Mouse (Mus musculus) heart, embryonic 14.5 days (tissue): Measurements from ENCODE around the gene Chka. TPM values are rescaled to one million over a fixed set of nuclear protein-coding genes. Genes with fewer than 3 reads are reported as not detected.
A peak's percentile ranks its signal among the peaks of the same experiment; 100 is the strongest.

Source experiments
- ATAC-seq: fragments of 200-750 bp; cut with Nextera tagmentation; 2 replicates; pipeline ENCODE4 v1.8.0; 2017; ENCODE audit warnings: low read depth, moderate TSS enrichment; ENCODE audit not compliant: insufficient number of reproducible peaks, insufficient read depth, low FRiP score
- H3K27ac ChIP-seq, 2 experiments: fragments of 200-500 bp in 1 of 2; fragments of 300-500 bp in 1 of 2; sonication (generic) in 1 of 2; replicated peaks in 1 of 2; 2 replicates each; pipeline ENCODE4 v1.5.1; 2012 to 2014; ENCODE audit warnings: low read depth in 2 of 2, low read length in 2 of 2, control low read depth in 1 of 2, mild to moderate bottlenecking in 1 of 2, mixed read lengths in 1 of 2; ENCODE audit not compliant: control insufficient read depth in 1 of 2, insufficient read depth in 1 of 2
- H3K27me3 ChIP-seq: fragments of 300-500 bp; sonication (generic); 2 replicates; pipeline ENCODE4 v1.6.1; 2014; ENCODE audit warnings: mild to moderate bottlenecking, low read length, control low read depth; ENCODE audit not compliant: control insufficient read depth, insufficient read depth
- H3K36me3 ChIP-seq: fragments of 300-500 bp; sonication (generic); 2 replicates; pipeline ENCODE4 v1.6.1; 2014; ENCODE audit warnings: mild to moderate bottlenecking, control low read depth, low read length, mixed read lengths; ENCODE audit not compliant: control insufficient read depth, insufficient read depth
- H3K4me1 ChIP-seq, 2 experiments: fragments of 200-500 bp in 1 of 2; fragments of 300-500 bp in 1 of 2; sonication (generic) in 1 of 2; 2 replicates each; pipeline ENCODE4 v1.6.1; 2012 to 2014; ENCODE audit warnings: low read length in 2 of 2, control low read depth in 1 of 2, mixed read lengths in 1 of 2; ENCODE audit not compliant: control insufficient read depth in 2 of 2, insufficient read depth in 2 of 2
- H3K4me2 ChIP-seq: fragments of 300-500 bp; sonication (generic); 2 replicates; pipeline ENCODE4 v1.6.1; 2014; ENCODE audit warnings: mild to moderate bottlenecking, low read length
- H3K4me3 ChIP-seq, 2 experiments: fragments of 200-500 bp in 1 of 2; fragments of 300-500 bp in 1 of 2; sonication (generic) in 1 of 2; 2 replicates each; pipeline ENCODE4 v1.5.1; 2012 to 2014; ENCODE audit warnings: low read length in 2 of 2, mild to moderate bottlenecking in 2 of 2, control low read depth in 1 of 2, low read depth in 1 of 2, moderate library complexity in 1 of 2; ENCODE audit not compliant: control insufficient read depth in 1 of 2, insufficient read depth in 1 of 2
- H3K9ac ChIP-seq: fragments of 300-500 bp; sonication (generic); 2 replicates; pipeline ENCODE4 v1.6.1; 2014; ENCODE audit warnings: mild to moderate bottlenecking, low read length
- H3K9me3 ChIP-seq: fragments of 300-500 bp; sonication (generic); 2 replicates; pipeline ENCODE4 v1.6.1; 2016; ENCODE audit warnings: low read length, control low read depth; ENCODE audit not compliant: control insufficient read depth
- WGBS: fragments of 180-500 bp; shearing (Covaris S2); extraction: QIAGEN DNeasy Blood & Tissue Kit; methylation state at CpG from one replicate; pipeline ENCODE4 v1.1.7; 2014; 5-methylcytosine and 5-hydroxymethylcytosine counted together
- polyA plus RNA-seq: library from polyadenylated mRNA; unstranded; fragments of >200 nt; fragmentation: Nextera tagmentation; extraction: Ambion mirVana; gene quantifications from 2 replicates; pipeline ENCODE4 v1.2.1, GENCODE M21; 2014

The Chka gene
- polyA plus RNA-seq, 1 experiment from 2014 or later, result 25.5 TPM

- no peak overlapping the region for H3K4me2 ChIP-seq
- no peak for ATAC-seq
- H3K4me1 ChIP-seq, result peaks cover 8 to 9% of the 10 kb centered on the region in 2 experiments; a peak in 2 of 4 replicates
- no peak overlapping the region; a peak in 1 of 4 replicates for H3K27ac ChIP-seq
- H3K27me3 ChIP-seq, result no peaks in the 10 kb centered on the region
- no peaks in the 10 kb centered on the region for H3K9me3 ChIP-seq
- no peaks in the 10 kb centered on the region for H3K36me3 ChIP-seq
- H3K9ac ChIP-seq, result no peak overlapping the region
- no peak overlapping the region for H3K4me3 ChIP-seq
- WGBS, result 58% methylated on average over 10 of the region's 10 CpGs
Observed at GRCm38 (mm10) chr19:3922661-3923371, 71.2 kb downstream of the Chka start.

- Histone ChIP-seq H3K9me3 (no peaks in the 10 kb centered on the region), H3K9ac (no peak overlapping the region), H3K4me3 (no peak overlapping the region), H3K36me3 (no peaks in the 10 kb centered on the region), H3K27me3 (no peaks in the 10 kb centered on the region), H3K4me2 (no peak overlapping the region), H3K4me1 (peaks cover 8 to 9% of the 10 kb centered on the region in 2 experiments; a peak in 2 of 4 replicates), H3K27ac (peak overlapping the region in 1 of 2 experiments; percentile 18; a peak in 1 of 4 replicates)
- ATAC-seq, result no peak
- WGBS, result 57% methylated on average over 13 of the region's 13 CpGs
Observed at GRCm38 (mm10) chr19:3923586-3923985, 72.0 kb downstream of the Chka start.

- H3K9me3 ChIP-seq, result no peaks in the 10 kb centered on the region
- no peak for ATAC-seq
- no peaks in the 10 kb centered on the region for H3K27me3 ChIP-seq
- H3K27ac ChIP-seq, result no peak overlapping the region
- no peak overlapping the region for H3K4me2 ChIP-seq
- H3K9ac ChIP-seq, result no peak overlapping the region
- no peak overlapping the region for H3K4me3 ChIP-seq
- no peaks in the 10 kb centered on the region for H3K36me3 ChIP-seq
- H3K4me1 ChIP-seq, result peaks cover 12 to 15% of the 10 kb centered on the region in 2 experiments
- WGBS, result 64% methylated on average over 8 of the region's 8 CpGs
Observed at GRCm38 (mm10) chr19:3924190-3924589, 72.6 kb downstream of the Chka start.

GRCm38 (mm10) chr19:3924868-3925267, 73.3 kb downstream of the Chka start:
- Histone ChIP-seq H3K36me3 (no peaks in the 10 kb centered on the region), H3K4me1 (peaks cover 19 to 22% of the 10 kb centered on the region in 2 experiments), H3K27me3 (no peaks in the 10 kb centered on the region), H3K4me2 (no peak overlapping the region), H3K27ac (no peak overlapping the region), H3K4me3 (no peak overlapping the region), H3K9me3 (no peaks in the 10 kb centered on the region), H3K9ac (no peak overlapping the region)
- ATAC-seq, result no peak
- 91% methylated on average over 7 of the region's 7 CpGs for WGBS

GRCm38 (mm10) chr19:3925859-3926258, 74.3 kb downstream of the Chka start:
- no peaks in the 10 kb centered on the region for H3K36me3 ChIP-seq
- H3K27ac ChIP-seq, result no peak overlapping the region
- ATAC-seq, result no peak
- 92% methylated on average over 6 of the region's 6 CpGs for WGBS
- H3K4me1 ChIP-seq, result peaks cover 29 to 32% of the 10 kb centered on the region in 2 experiments
- H3K9ac ChIP-seq, result no peak overlapping the region
- H3K4me2 ChIP-seq, result no peak overlapping the region
- H3K4me3 ChIP-seq, result no peak overlapping the region
- H3K27me3 ChIP-seq, result no peaks in the 10 kb centered on the region
- no peaks in the 10 kb centered on the region for H3K9me3 ChIP-seq

GRCm38 (mm10) chr19:3926279-3926678, 74.7 kb downstream of the Chka start:
- Histone ChIP-seq H3K4me2 (no peak overlapping the region), H3K36me3 (no peaks in the 10 kb centered on the region), H3K9me3 (no peaks in the 10 kb centered on the region), H3K4me3 (no peak overlapping the region), H3K27ac (0 out of 4 replicates have a peak overlapping the region, but pooled peaks of 1 of the 2 experiments have one; percentile 6), H3K27me3 (no peaks in the 10 kb centered on the region), H3K9ac (no peak overlapping the region), H3K4me1 (peaks cover 30 to 32% of the 10 kb centered on the region in 2 experiments)
- WGBS, result 66% methylated on average over 3 of the region's 3 CpGs
- ATAC-seq, result no peak

GRCm38 (mm10) chr19:3926685-3927084, 75.1 kb downstream of the Chka start:
- no peak overlapping the region for H3K9ac ChIP-seq
- no peaks in the 10 kb centered on the region for H3K9me3 ChIP-seq
- H3K4me3 ChIP-seq, result no peak overlapping the region
- no peaks in the 10 kb centered on the region for H3K27me3 ChIP-seq
- peaks cover 30 to 32% of the 10 kb centered on the region in 2 experiments for H3K4me1 ChIP-seq
- no peaks in the 10 kb centered on the region for H3K36me3 ChIP-seq
- no peak for ATAC-seq
- H3K4me2 ChIP-seq, result no peak overlapping the region
- WGBS, result 50% methylated on average over 6 of the region's 6 CpGs
- H3K27ac ChIP-seq, result 0 out of 4 replicates have a peak overlapping the region, but pooled peaks of 1 of the 2 experiments have one; percentile 6
